Mouse (Mus musculus) kidney, adult 2 months (tissue): ENCODE measurements around the gene Nrip3. TPM values are rescaled to one million over a fixed set of nuclear protein-coding genes. Genes with fewer than 3 reads are reported as not detected.

Source experiments
- DNase-seq: peaks from one replicate; pipeline ENCODE4 v3.0.0; 2021
- H3K27ac ChIP-seq: fragments of 200-500 bp; 2 replicates; pipeline ENCODE4 v1.5.1; 2012; ENCODE audit warnings: low read depth, low read length, control low read depth, inconsistent platforms; ENCODE audit not compliant: insufficient read depth
- H3K27me3 ChIP-seq: fragments of 200-500 bp; replicated peaks from 2 replicates; pipeline ENCODE4 v1.6.1; 2012; ENCODE audit warnings: mild to moderate bottlenecking, moderate library complexity, low read length, inconsistent platforms; ENCODE audit not compliant: control insufficient read depth, insufficient read depth
- H3K36me3 ChIP-seq: fragments of 200-500 bp; 2 replicates; pipeline ENCODE4 v1.6.1; 2012; ENCODE audit warnings: mild to moderate bottlenecking, moderate library complexity, low read length, inconsistent platforms; ENCODE audit not compliant: control insufficient read depth, insufficient read depth
- H3K4me1 ChIP-seq: fragments of 200-500 bp; 2 replicates; pipeline ENCODE4 v1.6.1; 2011; ENCODE audit warnings: low read length; ENCODE audit not compliant: control insufficient read depth, insufficient read depth
- H3K4me3 ChIP-seq: fragments of 200-500 bp; 2 replicates; pipeline ENCODE4 v1.5.1; 2011; ENCODE audit warnings: mild to moderate bottlenecking, low read depth, low read length, control low read depth; ENCODE audit not compliant: insufficient read depth
- CTCF ChIP-seq: fragments of 200-500 bp; conservative IDR thresholded peaks from 2 replicates; pipeline ENCODE4 v1.5.1; 2011; ENCODE audit warnings: low read depth, mild to moderate bottlenecking, control low read depth, low read length, moderate library complexity, mixed read lengths; ENCODE audit not compliant: insufficient read depth, insufficient read length
- POLR2A ChIP-seq: fragments of 200-500 bp; IDR thresholded peaks from one replicate; pipeline ENCODE4 v1.6.1; 2011; ENCODE audit warnings: low read depth, low read length, control low read depth
- WGBS: fragments of 180-500 bp; shearing (Covaris S2); methylation state at CpG from one replicate; pipeline ENCODE4 v1.1.7; 2018; 5-methylcytosine and 5-hydroxymethylcytosine counted together
- polyA plus RNA-seq: library from polyadenylated mRNA; depleted of rRNA; stranded (reverse); fragments of >200 nt; gene quantifications from 2 replicates; pipeline ENCODE4 v1.2.3, GENCODE M21; 2012; rRNA removed

Nrip3 gene
- polyA plus RNA-seq, 1 experiment, result 1.7 TPM

GRCm38 (mm10) chr7:109722618-109723017 lies 59.2 kb downstream of the Nrip3 start:
- H3K27me3 ChIP-seq, result no peaks in the 10 kb centered on the region
- H3K4me3 ChIP-seq, result no peak overlapping the region
- no peaks in the 10 kb centered on the region for H3K36me3 ChIP-seq
- no peaks in the 10 kb centered on the region for H3K4me1 ChIP-seq
- DNase-seq, result no peak
- H3K27ac ChIP-seq, result no peak overlapping the region
- TF ChIP-seq POLR2A (no peak), CTCF (no peak)
- 100% methylated on average over 2 of the region's 2 CpGs for WGBS

DNA sequence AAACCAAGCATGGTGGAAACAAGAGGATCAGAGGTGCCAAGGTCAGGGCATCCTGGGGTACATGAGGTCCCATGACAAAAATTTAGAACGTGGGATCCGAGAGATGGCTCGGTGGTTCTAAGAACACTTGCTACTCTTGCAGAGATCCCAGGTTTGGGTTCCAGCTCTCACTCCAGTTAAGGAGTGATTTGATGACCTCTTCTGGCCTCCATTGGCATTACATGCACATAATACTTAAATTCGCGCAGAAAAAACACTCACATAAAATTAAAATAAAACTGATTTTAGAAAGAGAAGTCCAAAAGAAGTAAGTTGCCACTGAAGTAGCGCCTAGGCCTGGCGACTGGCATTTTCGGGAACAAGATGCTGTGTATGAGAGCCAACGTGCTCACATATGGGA lies 62.5 kb downstream of the Nrip3 start:
- TF ChIP-seq POLR2A, result no peak
- 0 out of 2 replicates have a peak, but pooled peaks have one; percentile 15 for TF ChIP-seq CTCF
- Histone ChIP-seq H3K4me1 (no peaks in the 10 kb centered on the region), H3K27me3 (no peaks in the 10 kb centered on the region), H3K27ac (no peak overlapping the region), H3K36me3 (no peaks in the 10 kb centered on the region), H3K4me3 (no peak overlapping the region)
- WGBS, result 59% methylated on average over 9 of the region's 9 CpGs
- peak; percentile 45 for DNase-seq

DNA sequence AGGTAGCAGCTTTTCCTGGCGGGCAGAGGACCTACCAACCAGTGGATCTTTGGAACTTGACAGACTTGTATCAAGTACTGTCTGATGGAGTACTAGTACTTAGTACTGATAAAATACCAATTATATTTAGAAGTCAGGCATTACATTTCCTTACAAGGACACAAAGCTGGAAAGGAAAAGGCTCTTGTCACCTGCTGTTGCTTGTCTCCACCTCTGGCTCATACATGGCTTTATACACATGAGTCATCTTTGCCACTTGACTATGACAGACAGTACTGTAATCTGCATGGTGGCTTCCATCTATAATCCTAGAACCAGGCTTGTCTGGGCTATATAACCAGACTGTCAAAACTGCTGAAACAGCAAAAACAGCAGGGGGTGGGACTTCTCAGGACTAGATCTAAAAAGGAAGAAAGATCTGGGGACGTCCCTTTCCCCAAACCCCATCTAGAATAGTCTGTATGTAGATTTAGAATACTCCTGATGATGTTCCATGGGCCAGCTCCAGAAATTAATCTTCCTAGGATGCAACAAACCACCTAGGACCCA lies 68.3 kb downstream of the Nrip3 start:
- no peak overlapping the region for H3K27ac ChIP-seq
- 94% methylated on average over 2 of the region's 2 CpGs for WGBS
- no peaks in the 10 kb centered on the region; the same call in 1 of the 2 replicates for H3K36me3 ChIP-seq
- no peak for DNase-seq
- H3K4me3 ChIP-seq, result no peak overlapping the region
- no peaks in the 10 kb centered on the region for H3K4me1 ChIP-seq
- TF ChIP-seq POLR2A (no peak), CTCF (no peak)
- no peaks in the 10 kb centered on the region for H3K27me3 ChIP-seq

- Histone ChIP-seq H3K4me3 (no peak overlapping the region), H3K36me3 (no peaks in the 10 kb centered on the region; the same call in 1 of the 2 replicates), H3K27me3 (no peaks in the 10 kb centered on the region), H3K27ac (no peak overlapping the region), H3K4me1 (no peaks in the 10 kb centered on the region)
- TF ChIP-seq POLR2A (no peak), CTCF (no peak)
- no peak for DNase-seq
- WGBS, result 87% methylated on average over 7 of the region's 7 CpGs
Observed at GRCm38 (mm10) chr7:109712198-109712597, 69.6 kb downstream of the Nrip3 start.

GRCm38 (mm10) chr7:109710069-109710468 lies 71.8 kb downstream of the Nrip3 start:
- Histone ChIP-seq H3K4me1 (no peaks in the 10 kb centered on the region; the same call in 1 of the 2 replicates), H3K4me3 (no peak overlapping the region), H3K36me3 (no peaks in the 10 kb centered on the region; the same call in 1 of the 2 replicates), H3K27me3 (no peaks in the 10 kb centered on the region), H3K27ac (peak overlapping the region; percentile 87)
- TF ChIP-seq POLR2A (no peak), CTCF (no peak)
- no peak for DNase-seq
- 26% methylated on average over 1 of the region's 1 CpGs for WGBS

DNA sequence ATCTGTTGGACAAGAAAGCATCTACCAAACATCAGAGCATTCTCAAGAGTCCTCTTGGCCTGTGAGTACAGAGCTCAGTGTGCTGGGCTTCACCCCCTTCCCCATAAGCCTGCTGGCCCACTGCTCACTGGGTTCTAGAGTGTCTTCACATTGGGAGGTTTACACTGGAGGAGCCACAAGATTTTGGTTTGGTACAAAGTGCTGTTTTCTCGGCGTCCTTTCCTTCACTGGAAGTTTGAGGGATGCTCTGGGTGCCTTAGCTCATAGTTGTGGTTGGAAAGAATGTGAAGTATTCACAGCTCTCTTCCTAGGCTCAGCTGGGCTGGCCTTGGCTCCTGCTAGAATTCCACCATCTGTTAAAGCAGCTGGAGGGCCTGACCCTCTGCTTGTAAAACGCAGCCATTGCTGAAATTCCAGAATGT lies 72.9 kb downstream of the Nrip3 start:
- Histone ChIP-seq H3K4me3 (no peak overlapping the region), H3K36me3 (no peaks in the 10 kb centered on the region; the same call in 1 of the 2 replicates), H3K27me3 (no peaks in the 10 kb centered on the region), H3K4me1 (peaks cover 5% of the 10 kb centered on the region; the same call in 1 of the 2 replicates), H3K27ac (no peak overlapping the region)
- no peak for TF ChIP-seq POLR2A
- no peak for TF ChIP-seq CTCF
- 44% methylated on average over 3 of the region's 3 CpGs for WGBS
- peak; percentile 75 for DNase-seq

Other genes with a start within 250 kb of the Nrip3 start
- 39.5 and 47.6 TPM in 2 replicates for gene St5, start 78.4 kb downstream of the Nrip3 start, polyA plus RNA-seq
- 24.7 and 29.8 TPM in 2 replicates for gene Akip1, start 78.3 kb downstream of the Nrip3 start, polyA plus RNA-seq
- 0.08 TPM in 1 of 2 replicates, not detected in the other for gene BC051019, start 58.2 kb downstream of the Nrip3 start, polyA plus RNA-seq
- gene Ascl3, start 50.3 kb downstream of the Nrip3 start, polyA plus RNA-seq, result 0.92 and 1.6 TPM in 2 replicates
- gene Tmem9b, start 29.1 kb downstream of the Nrip3 start, polyA plus RNA-seq, result 65.8 and 74.5 TPM in 2 replicates
- 0.28 and 0.37 TPM in 2 replicates for gene Scube2, start 83.7 kb upstream of the Nrip3 start, polyA plus RNA-seq
- gene Dennd5a, start 178.4 kb upstream of the Nrip3 start, polyA plus RNA-seq, result 66.6 and 67.6 TPM in 2 replicates
- 26.2 and 27.1 TPM in 2 replicates for gene Tmem41b, start 204.9 kb upstream of the Nrip3 start, polyA plus RNA-seq
- 17.9 and 22.3 TPM in 2 replicates for gene Ipo7, start 236.2 kb upstream of the Nrip3 start, polyA plus RNA-seq